Mouse (Mus musculus) kidney, postnatal 10 days (tissue): ENCODE measurements around the gene Sapcd1.

ENCODE experiments used
- DNase-seq: peaks from one replicate; pipeline ENCODE4 v3.0.0; 2021; ENCODE audit warnings: mixed read lengths

The Sapcd1 gene

GRCm38 (mm10) chr17:35029691-35030532 lies 2.1 kb upstream of the Sapcd1 start:
- DNase-seq = peak; percentile 37

GRCm38 (mm10) chr17:35028315-35028714 lies 499 bp upstream of the Sapcd1 start:
- no peak for DNase-seq

GRCm38 (mm10) chr17:35026206-35026605 lies 1.6 kb downstream of the Sapcd1 start:
- DNase-seq = peak; percentile 6

GRCm38 (mm10) chr17:35024691-35025488 lies 2.9 kb downstream of the Sapcd1 start:
- peak; percentile 47 for DNase-seq

- DNase-seq = no peak
These were observed 3.6 kb downstream of the Sapcd1 start for GRCm38 (mm10) chr17:35024261-35024660.

- peak; percentile 9 for DNase-seq
These were observed 4.1 kb downstream of the Sapcd1 start for GRCm38 (mm10) chr17:35023756-35024155.

GRCm38 (mm10) chr17:35023221-35023620 lies 4.6 kb downstream of the Sapcd1 start:
- DNase-seq = no peak

- DNase-seq = peak; percentile 14
These were observed 5.2 kb downstream of the Sapcd1 start for GRCm38 (mm10) chr17:35022541-35023060.

GRCm38 (mm10) chr17:35021842-35022477 lies 5.9 kb downstream of the Sapcd1 start:
- peak; percentile 24 for DNase-seq

- DNase-seq = peak; percentile 94
These were observed 6.5 kb downstream of the Sapcd1 start for GRCm38 (mm10) chr17:35021163-35021808.

GRCm38 (mm10) chr17:35020551-35020950 lies 7.3 kb downstream of the Sapcd1 start:
- DNase-seq = peak; percentile 12

GRCm38 (mm10) chr17:35019894-35020293 lies 7.9 kb downstream of the Sapcd1 start:
- DNase-seq = no peak

- peak; percentile 6 for DNase-seq
These were observed 9.6 kb downstream of the Sapcd1 start for GRCm38 (mm10) chr17:35018171-35018570.

GRCm38 (mm10) chr17:35017706-35018030 lies 10.1 kb downstream of the Sapcd1 start:
- peak; percentile 6 for DNase-seq

GRCm38 (mm10) chr17:35016791-35017705 lies 10.8 kb downstream of the Sapcd1 start:
- peak; percentile 6 for DNase-seq

GRCm38 (mm10) chr17:35016376-35016775 lies 11.4 kb downstream of the Sapcd1 start, which contains the start of gene Vwa7:
Gene Vwa7 (plus strand): TSS chr17:35016579.
- peak; percentile 63 for DNase-seq

- DNase-seq = peak; percentile 9
These were observed 12.5 kb downstream of the Sapcd1 start for GRCm38 (mm10) chr17:35015296-35015695.

GRCm38 (mm10) chr17:35013221-35013620 lies 14.6 kb downstream of the Sapcd1 start:
- peak; percentile 8 for DNase-seq

GRCm38 (mm10) chr17:35012430-35012829 lies 15.4 kb downstream of the Sapcd1 start:
- DNase-seq = peak; percentile 5

- DNase-seq = no peak
These were observed 16.4 kb downstream of the Sapcd1 start for GRCm38 (mm10) chr17:35011440-35011839.

GRCm38 (mm10) chr17:35009586-35009985 lies 18.2 kb downstream of the Sapcd1 start:
- DNase-seq = no peak
